Mouse (Mus musculus): ENCODE data around the gene Lrrc4.
A peak's percentile ranks its signal among the peaks of the same experiment; 100 is the strongest.

Gene Lrrc4

DNA sequence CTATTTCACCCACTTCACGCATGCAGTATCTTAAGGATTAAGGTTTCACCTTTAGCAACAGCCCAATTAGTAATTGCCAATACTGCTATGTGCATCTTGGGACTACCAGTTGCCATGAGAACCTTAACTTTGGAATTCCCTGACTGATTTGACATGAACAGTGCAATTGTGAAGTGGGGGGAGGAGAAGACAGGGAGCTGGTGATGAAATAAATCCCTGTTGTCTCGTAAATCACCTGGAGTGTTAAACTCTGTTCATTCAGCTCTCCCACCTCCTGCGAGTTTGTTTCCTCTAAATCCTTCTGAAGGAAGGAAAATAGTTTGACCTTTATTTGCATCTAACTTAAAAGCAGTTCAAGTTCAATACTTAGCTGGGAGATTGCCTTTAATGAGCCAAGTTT lies 69.8 kb downstream of the Lrrc4 start:
- DNase-seq: no peak

DNA sequence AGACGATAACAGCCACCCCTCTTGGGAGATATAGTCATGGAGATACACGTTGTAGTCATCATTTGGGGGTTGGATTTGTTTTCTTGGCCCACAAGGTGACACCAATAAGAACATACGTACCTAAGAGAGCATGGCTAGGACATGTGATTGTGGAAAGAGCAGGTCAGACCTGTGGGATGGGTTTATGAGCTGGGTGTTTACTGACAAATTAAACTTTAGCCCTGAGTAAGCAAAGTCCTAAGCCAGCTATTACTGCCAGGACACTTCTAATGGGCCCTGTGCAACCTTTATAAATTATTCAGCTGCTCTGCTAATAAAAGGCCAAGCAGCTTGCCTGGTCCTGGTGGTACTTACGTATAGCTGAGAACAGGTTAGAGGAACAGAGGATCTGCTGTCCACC lies 73.3 kb downstream of the Lrrc4 start:
- DNase-seq: peak; percentile 24 to 50

DNA sequence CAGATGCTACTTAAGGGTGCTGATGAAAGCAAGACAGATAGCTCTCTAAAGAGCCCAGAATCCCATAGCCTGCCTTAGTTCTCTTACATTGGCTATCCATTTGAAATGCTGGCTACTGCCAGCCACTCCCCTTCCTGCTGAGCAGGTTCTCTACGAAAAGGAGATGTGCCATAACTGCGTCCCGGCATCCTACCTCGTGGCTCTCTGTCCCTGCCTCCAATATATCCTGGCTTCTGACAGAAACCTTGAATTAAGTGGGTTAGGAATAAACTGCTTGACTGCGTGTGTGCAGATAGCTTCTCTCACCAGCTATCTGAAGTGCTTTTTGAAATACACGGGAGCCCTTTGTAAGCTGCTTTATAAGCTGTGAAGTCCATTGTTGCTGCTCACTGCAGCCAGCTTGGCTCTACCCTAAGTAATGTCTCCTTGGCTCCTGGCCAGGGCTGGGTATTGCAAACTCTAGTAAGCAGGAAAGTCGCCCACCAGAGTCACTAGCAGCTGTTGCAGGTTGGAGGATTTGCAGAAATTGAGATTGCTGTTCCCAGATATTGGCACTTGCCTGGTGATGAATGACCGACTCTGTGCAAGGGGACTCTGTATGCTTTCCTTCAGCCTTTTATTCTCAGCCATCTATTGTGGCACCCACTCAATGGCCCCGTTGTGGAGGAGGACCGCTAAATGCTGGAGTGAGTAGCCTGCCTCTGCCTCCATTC lies 75.1 kb downstream of the Lrrc4 start:
- no peak for DNase-seq

DNA sequence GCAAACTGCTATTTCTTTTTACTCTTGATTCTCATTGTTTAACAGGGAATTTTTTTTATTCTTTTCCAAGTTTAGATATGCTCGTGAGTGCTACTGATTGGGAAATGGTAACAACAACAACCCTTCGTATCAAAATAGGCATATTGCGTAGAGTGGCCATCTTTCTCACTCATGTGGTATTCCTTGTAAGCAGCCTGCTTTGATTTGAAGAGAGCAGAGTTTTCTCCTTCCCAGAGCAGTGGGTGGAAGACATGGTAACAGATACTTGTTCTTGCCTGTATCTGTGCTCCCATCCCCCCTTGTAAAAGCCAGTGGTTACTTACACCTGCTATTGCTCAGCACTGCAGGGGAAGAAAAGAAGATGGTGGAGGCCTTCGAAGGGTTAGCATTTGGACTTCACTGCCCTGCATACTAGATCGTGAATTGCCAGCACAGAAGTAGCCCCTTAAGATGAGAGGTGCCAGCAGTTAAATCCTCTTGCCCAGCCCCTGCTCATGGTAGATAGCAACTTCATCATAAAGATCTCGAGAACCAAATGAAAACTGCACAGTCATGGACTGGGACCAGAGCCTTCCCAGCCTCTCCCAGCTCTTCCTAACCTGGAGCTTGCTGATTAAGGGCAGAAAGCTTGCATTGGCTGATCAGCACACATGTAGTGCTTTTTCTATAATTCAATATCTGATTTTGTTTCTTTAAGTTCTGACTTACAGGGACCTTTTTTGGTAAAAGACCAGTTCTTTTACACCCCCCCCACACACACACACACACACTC lies 77.2 kb downstream of the Lrrc4 start:
- DNase-seq: no peak

DNA sequence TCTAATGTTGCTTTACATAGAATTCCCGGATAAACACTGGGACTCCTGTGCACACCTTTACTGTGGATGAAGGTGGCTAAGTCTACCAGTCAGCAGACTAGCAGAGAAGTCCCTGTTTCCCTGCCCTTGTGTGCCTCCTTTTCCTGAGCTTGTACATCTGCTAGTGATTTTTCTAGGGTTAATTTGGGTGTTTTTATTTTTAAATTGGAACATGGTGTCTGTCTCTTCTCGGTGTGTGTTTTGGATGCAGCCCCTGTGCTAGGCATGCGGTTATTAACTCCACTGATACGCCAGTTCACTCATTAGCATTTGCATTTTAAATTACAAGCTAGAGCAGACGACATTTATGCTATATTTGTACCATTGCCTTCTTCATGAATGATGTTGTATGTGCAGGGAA lies 77.9 kb downstream of the Lrrc4 start:
- DNase-seq: no peak

DNA sequence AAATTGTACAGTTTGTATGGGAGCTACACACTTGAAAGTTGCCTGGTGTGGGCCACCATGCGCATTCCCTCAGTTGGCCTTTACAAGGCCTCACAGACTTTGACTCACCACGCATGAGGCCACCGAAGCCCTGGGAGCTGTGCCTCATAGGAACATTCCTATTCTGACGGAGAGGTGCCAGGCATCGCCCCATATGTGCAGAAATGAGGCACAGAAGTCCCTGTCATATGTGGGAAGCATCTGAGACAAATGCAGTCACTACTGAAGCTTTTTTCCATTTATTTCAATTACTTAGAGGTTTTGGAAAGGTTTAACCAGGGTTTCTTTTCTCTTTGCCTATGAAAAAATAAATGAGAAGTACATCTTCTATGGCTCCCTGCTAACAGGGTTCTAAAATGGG lies 78.3 kb downstream of the Lrrc4 start:
- no peak for DNase-seq

DNA sequence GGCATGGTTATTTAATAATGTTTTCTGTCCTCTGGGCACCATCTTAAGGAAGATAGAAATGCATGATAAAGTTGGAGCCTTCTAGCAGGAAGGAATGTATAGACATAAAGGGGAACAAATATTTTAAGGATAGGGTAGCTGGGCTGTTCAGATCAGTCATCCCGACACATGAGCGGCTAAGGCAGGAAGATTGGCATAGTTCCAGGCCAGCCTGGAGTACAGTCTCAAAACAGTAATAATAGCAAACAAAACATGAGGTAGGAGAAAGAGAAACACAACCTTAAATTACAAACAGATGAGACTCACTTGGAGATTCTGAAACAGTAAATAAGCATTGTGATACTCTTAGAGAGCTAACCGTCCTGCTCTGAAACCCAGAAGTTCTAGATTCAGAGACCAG lies 80.4 kb downstream of the Lrrc4 start:
- no peak for DNase-seq

DNA sequence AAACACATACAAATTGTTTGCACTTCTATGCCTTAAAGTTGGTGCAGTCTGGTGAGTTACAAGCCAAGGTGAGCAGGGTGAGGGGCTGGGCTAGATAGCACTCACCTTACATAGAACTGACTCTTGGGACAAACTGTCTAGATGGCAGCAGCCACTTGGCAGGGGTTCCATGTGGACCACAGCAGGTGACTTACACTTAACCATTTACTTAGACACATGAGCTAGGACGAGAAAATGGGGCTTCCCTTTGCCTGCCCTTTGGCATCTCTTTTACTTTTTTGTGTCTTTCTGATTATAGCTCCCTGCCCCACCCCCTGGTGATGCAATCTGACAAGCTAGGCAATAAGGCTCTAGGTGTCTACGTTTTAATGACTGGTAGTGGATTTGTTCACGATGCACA lies 82.3 kb downstream of the Lrrc4 start:
- no peak for DNase-seq

DNA sequence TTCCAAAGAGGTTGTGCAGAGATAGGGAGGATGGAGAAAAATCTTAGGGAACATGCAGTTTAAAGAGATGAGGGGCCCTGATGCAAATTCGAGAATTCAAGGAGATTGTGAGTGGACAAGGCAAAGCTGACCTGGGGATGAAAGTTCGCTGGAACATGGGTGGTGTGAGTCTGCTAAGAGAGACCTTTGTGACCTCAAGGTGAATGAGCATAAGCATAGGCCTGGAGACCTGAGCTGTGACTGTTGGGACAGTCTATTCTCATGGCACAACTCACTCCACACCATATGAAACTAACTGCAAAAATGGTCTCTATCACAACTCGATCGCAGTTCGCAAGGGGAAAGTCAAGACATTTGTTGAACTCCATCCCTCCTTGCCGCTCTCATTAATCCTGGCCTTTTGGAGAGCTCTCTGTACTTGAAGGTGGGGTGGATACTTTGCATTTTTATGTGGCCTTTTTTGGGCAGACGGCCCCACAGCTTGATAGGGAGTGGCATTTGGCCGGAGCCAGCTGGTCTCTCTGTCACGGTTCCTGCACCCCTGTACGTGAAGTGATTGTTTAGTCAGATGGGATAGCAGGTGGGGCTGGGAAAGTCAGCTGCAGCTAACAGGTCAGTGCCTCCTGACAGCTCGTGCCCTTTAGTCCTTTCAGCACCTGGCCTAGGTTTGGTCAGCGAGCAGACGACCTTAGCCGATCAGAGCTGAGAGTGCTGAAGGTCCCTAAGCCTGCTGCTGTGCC lies 83.4 kb downstream of the Lrrc4 start:
- peak; percentile 8 to 35 for DNase-seq

DNA sequence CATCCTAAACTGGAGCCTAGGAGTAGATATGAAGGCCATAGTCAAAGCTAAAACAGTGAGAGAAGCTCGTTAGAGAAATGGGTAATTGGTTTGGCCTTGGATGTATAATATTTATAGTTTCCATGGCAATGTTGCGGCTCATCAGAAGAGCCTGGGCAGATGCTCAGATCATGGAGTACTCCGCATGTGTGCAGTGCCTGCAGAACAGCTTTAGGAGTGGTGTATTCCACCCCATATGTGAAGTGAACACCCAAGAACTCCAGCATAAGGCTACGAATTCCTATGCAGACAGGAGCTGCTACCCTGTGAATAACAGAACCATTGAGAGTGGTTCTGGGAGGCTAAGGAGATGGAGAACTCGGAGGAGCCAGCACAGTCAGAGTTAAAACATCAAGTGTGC lies 84.5 kb downstream of the Lrrc4 start:
- no peak for DNase-seq

DNA sequence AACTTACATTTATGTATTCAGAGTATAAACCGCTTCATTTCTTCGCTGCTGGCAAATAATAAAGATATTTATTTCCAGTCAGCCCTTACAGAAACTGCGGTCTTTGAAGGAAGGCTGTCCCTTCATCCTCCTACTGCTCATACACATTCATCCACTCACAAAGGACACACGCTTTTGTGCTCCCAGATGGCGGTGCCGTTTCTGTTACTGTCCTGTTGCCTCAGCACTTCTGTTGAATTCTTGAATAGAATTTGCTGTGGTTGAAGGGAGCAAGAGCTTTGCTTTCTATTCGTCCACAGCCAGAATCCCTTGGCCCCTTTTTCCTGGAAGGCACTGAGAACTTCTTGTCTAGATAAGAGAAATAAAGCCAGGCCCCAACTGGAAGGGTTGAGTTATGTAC lies 85.7 kb downstream of the Lrrc4 start:
- DNase-seq: no peak

DNA sequence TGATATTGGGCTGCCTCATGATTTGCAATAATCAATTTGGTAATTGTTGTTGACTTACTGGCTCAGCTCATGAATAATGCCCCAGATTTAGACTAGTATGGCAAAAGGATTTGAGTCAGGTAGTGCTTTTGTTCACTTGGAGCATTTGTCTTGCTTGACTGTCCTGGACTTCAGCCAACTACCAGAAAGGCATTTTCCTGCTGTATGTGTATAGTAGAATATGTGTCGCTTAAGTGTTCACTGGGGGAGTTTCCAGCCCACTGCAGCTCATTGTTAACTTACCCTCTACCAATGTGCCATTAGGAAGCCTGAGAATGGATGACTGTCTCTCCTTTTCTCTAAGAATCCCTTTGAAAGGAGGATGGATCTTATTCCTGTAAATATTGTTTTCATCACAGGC lies 88.0 kb downstream of the Lrrc4 start:
- DNase-seq: no peak

DNA sequence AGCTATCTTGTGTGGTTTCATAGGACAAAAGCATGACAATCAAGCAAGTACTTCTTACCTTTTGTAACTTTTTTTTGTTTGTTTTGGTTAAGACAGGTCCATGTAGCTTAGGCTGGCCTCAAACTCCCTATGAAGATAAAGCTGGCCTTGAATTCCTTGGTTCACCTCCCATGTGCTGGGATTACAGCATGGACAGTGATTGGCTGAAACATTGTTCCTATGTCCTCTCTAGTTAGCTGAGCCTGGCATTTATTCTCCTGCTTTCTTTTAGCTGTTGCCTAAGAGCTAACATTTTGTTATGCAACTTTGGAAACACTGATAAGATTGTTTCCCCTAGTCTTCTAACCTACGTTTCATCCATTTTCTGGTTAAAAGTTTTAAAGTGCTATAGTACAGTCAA lies 93.9 kb downstream of the Lrrc4 start:
- no peak for DNase-seq

DNA sequence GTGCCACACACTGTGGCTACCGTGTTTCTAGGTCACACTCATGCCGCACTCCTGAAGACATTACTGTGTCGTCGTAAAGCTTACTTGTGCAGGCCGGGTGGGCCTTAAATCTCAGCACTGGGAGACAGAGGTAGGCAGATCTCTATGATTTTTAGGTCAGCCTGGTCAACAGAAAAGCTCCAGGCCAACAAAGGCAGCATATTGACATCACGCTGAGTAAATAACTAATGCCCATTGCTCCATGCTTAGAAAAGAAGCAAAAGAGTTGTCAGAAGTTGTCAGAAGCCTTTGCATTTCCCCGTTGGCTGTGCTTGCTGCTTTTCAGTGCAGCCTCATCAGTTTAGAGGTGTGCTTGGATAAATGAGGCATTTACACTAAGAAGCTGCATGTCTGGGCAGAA lies 94.9 kb downstream of the Lrrc4 start:
- no peak for DNase-seq

DNA sequence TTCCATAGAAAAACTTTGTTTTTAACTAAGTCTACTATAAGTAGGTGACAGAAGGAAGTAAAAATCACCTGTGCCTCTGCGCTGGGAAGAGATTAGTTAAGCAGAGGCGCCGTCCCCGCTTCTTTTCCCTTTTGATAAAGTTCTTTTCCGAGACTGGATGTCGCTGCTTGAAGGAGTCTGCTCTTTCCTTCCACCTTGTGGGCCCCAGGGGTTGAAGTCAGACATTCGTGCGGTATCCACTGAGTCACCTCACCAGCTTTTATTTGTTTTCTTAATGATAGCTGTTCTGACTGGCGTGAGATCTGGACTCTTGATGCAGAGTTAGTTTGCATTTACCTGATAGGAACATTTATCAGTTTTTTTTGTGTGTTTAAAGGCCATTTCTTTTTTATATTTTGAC lies 96.4 kb downstream of the Lrrc4 start:
- no peak for DNase-seq

DNA sequence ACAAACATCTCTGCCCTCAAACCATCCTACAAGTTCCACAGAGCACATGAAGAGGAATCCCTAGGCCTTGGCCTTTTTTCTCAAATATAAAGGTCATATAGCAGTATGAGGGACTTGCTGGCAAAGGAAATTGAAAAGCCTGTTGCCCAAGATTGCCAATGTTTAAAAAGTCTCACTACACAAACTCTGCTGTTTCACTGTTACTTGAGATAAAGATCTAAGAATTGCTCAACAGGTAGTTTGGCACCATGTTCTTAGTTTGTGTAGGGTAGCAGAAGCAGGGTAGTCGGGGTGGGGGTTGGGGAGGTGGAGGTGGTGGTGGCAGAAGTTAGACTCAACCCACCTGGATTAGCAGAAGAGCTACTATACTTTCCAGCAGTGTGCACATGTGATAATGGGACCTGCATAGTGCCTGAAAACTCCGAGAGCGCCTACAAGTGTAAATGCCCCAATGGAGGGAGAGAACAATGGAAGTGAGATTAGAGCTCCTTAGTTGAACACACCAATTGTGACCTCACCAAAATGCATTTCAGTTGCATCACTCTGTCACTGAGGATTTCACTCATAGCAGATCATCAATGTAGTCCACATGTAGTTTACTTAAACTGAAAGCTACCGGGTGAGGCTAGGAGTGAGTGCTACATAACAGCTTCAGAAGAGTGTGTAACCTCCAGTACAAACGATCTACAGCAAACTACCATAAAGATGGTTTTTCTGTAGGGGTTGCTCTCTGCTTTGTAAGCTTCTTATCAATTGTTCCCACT lies 97.5 kb downstream of the Lrrc4 start:
- DNase-seq: peak in 1 of 2 experiments; percentile 18

DNA sequence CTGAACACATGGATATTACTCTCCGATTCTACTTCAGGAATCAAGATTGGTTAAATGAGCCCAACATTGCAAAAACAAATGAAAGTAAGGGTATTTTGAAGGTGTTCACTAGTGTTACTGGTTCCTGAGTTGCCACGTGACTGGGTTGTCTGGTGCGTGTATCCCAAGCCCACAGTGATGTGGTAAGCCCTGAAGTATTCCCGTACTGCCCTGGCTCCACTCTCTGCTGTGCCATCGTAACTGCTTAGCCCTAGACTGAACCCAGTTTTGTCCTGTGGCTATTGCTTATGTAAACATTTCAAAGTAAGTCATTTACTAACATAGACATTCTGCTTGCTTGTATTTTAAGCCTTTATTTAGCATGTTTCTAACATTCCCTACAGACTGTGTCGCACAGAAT lies 100.3 kb downstream of the Lrrc4 start:
- no peak for DNase-seq

DNA sequence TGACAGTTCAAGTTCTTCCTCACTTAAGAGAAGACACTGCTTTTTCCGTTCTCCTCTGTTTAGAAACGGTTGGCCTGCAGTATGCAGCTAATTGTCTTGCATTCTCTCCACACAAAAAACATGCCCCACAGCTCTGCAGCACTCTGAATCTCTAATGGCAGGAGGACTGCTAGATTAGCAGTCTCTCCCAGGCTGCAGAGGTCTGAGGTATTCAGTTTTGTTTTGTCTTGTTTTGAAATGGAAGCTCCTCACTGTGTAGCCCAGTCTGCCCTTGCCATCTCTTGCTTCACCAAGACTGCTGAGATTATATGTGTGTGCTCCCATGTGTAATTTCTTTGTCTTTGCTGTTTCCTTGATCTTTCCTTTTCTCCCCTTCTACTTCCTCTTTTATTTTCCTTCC lies 101.9 kb downstream of the Lrrc4 start:
- no peak for DNase-seq

DNA sequence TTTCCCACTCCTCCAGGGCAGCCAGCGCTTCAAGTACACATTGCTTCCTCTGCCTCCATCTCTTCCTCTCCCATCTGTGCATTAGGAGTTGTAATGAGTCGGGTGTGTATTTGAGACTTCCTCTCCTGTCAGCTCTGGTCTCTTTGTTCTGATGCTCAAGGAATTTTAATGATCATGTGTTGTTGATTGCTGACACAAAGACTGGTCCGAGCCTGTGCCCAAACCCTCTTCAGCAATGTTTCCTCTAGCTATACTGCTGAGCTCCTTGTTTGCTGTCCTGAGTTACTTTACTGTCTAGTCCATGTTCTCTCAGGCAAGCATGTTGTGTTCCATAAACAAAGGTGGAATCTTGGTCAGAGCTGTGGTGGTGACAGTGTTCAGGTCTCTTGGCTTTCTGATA lies 102.3 kb downstream of the Lrrc4 start:
- DNase-seq: no peak

DNA sequence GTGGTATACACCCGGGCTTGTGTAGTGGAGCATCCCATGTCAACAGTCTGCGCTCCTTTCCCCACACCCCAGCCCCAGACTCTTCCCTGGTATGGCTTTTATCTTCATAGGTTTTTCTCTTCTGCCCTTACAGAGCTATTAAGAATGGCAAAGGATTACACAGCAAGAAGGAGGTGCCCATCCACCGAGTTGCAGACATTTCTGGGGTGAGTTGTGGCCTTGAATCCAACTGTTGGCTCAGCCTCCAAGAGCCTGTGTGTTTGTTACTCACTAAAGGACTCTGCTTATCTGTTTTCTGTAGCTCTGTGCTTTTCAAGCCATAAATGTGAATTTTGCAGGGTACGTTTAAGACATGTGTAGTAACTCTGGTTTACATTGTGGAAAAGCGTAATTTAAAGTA lies 106.8 kb downstream of the Lrrc4 start:
- no peak for DNase-seq

DNA sequence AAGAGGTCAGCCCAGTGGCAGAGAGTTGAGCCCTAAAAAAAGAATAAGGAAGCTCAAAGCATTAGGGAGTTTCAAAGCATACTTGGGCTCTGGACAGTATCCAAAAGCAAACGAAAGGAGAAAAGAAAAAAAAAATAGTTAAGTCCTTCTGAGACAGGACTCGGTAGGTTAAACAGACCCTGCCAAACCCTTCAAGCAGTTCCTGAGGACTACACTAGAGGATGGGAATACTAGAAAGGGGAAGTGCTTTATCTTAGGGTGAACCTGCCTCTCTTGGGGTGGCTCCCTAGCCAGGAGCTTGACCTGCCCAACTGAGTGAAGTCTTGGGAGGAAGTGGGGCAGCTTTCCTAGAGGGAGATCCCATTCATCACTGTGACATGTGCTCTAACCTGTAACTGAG lies 108.5 kb downstream of the Lrrc4 start:
- DNase-seq: no peak

DNA sequence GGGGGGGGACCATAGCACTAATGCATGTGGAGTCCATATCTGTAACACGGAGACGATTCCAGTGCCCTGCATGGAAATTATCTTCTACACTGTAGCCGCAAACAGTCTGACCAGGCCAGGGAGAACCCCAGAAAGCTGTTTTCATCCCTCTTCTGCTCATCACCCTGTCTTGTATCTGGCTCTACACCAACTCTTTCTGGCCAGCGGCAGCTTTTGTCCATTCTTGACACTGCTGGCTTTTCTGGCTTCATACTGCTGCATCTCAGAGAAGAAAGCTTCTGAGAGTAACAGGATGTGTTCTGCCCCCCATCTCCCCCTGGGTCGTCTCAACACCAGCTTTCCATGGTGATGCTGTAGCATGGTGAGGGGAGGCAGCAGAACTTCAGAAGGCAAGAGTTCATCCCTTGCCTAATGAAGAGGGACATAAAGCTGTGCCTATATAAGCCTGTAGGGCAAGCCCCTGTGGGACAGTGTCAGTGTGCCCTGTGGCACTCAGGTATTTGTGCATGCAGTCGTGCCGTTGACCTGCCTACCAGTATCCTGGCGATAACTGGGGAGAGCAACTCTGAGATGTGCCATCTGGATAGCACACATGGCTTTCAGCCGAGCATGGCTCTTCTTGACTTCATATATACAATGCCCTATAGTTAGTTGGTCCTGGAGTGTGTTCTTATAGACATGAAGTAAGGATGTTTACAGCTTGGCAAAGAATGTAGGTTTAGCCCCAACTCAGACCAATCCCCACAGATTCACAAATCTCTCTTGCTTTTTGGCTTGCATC lies 111.0 kb downstream of the Lrrc4 start:
- no peak for DNase-seq

DNA sequence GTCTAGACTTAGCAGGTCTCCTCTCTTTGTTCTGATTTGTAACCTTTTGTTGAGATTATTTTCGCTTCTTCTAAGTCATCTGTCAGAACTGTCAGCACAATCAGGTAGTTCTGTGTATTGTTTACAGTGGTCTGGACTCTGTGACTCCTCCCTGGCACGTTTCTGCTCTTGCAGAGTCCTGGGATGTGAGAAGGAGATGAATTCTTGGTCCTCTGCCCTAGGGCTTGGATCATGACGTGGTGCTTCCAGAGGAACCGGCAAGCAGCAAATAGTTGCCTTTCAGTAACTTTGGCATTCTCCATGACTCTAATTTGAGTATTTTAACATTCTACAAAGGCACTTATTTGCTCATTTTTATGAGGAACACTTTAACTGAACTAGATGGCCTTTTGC lies 113.7 kb downstream of the Lrrc4 start:
- no peak for DNase-seq
